Mouse (Mus musculus) forebrain, embryonic 14.5 days (tissue): ENCODE results near the gene Taf11. TPM values are rescaled to one million over a fixed set of nuclear protein-coding genes. Genes with fewer than 3 reads are reported as not detected.

ENCODE experiments used
- ATAC-seq: fragments of 200-750 bp; cut with Nextera tagmentation; 2 replicates; pipeline ENCODE4 v1.8.0; 2017; ENCODE audit warnings: mild to moderate bottlenecking, moderate library complexity
- DNase-seq: peaks from one replicate; pipeline ENCODE4 v3.0.0-alpha.2; 2015; ENCODE audit warnings: low spot score
- H3K27ac ChIP-seq: fragments of 300-500 bp; sonication (generic); 2 replicates; pipeline ENCODE4 v1.5.1; 2014; ENCODE audit warnings: low read depth, mild to moderate bottlenecking, control low read depth, low read length, moderate library complexity
- H3K27me3 ChIP-seq: fragments of 300-500 bp; sonication (generic); replicated peaks from 2 replicates; pipeline ENCODE4 v1.6.1; 2014; ENCODE audit warnings: low read length, control low read depth, mixed read lengths; ENCODE audit not compliant: control insufficient read depth, insufficient read depth
- H3K36me3 ChIP-seq: fragments of 300-500 bp; sonication (generic); 2 replicates; pipeline ENCODE4 v1.6.1; 2014; ENCODE audit warnings: low read length, control low read depth; ENCODE audit not compliant: control insufficient read depth, insufficient read depth
- H3K4me1 ChIP-seq: fragments of 300-500 bp; sonication (generic); 2 replicates; pipeline ENCODE4 v1.6.1; 2014; ENCODE audit warnings: antibody characterized with exemption, low read length, control low read depth; ENCODE audit not compliant: control insufficient read depth, insufficient read depth
- H3K4me2 ChIP-seq: fragments of 300-500 bp; sonication (generic); 2 replicates; pipeline ENCODE4 v1.6.1; 2014; ENCODE audit warnings: mild to moderate bottlenecking, control low read depth, low read length
- H3K4me3 ChIP-seq: fragments of 300-500 bp; sonication (generic); 2 replicates; pipeline ENCODE4 v1.5.1; 2014; ENCODE audit warnings: low read depth, low read length, control low read depth
- H3K9ac ChIP-seq: fragments of 300-500 bp; sonication (generic); 2 replicates; pipeline ENCODE4 v1.6.1; 2014; ENCODE audit warnings: mild to moderate bottlenecking, low read length, control low read depth, moderate library complexity
- H3K9me3 ChIP-seq: fragments of 300-500 bp; sonication (generic); replicated peaks from 2 replicates; pipeline ENCODE4 v1.6.1; 2016; ENCODE audit warnings: low read length, control low read depth, mixed read lengths; ENCODE audit not compliant: control insufficient read depth
- WGBS: fragments of 180-500 bp; shearing (Covaris S2); extraction: QIAGEN DNeasy Blood & Tissue Kit; methylation state at CpG from one replicate; pipeline ENCODE4 v1.1.7; 2014; 5-methylcytosine and 5-hydroxymethylcytosine counted together
- polyA plus RNA-seq: library from polyadenylated mRNA; unstranded; fragments of >200 nt; fragmentation: Nextera tagmentation; extraction: Ambion mirVana; gene quantifications from 2 replicates; pipeline ENCODE4 v1.2.1, GENCODE M21; 2014

Gene Taf11
- polyA plus RNA-seq, 1 experiment from 2014 or later, result 65.2 TPM

GRCm38 (mm10) chr17:27908888-27909621 lies 589 bp downstream of the Taf11 start, which contains the start of gene Anks1:
Anks1 (plus strand) TSS chr17:27909306.
- H3K27me3 ChIP-seq, result no peaks in the 10 kb centered on the region
- DNase-seq (peak; percentile 88), ATAC-seq (peak; percentile 84)
- H3K27ac ChIP-seq, result peak within 1 kb of the TSS; percentile 88
- peak within 1 kb of the TSS; percentile 94 for H3K4me3 ChIP-seq
- no peaks in the 10 kb centered on the region for H3K9me3 ChIP-seq
- WGBS, result under 1% methylated on average over 63 of the region's 78 CpGs
- peak within 1 kb of the TSS; percentile 89 for H3K9ac ChIP-seq
- peaks cover 23% of the 10 kb centered on the region for H3K4me1 ChIP-seq
- peak within 1 kb of the TSS; percentile 92 for H3K4me2 ChIP-seq
- H3K36me3 ChIP-seq, result peaks cover 9% of the 10 kb centered on the region

GRCm38 (mm10) chr17:27908206-27908887 lies 1.3 kb downstream of the Taf11 start:
- peaks cover 23% of the 10 kb centered on the region for H3K4me1 ChIP-seq
- H3K27ac ChIP-seq, result peak overlapping the region; percentile 88
- H3K9ac ChIP-seq, result peak overlapping the region; percentile 89
- WGBS, result under 1% methylated on average over 12 of the region's 12 CpGs
- H3K36me3 ChIP-seq, result peaks cover 15% of the 10 kb centered on the region
- ATAC-seq (no peak; the same call in 1 of the 2 replicates), DNase-seq (no peak)
- H3K9me3 ChIP-seq, result no peaks in the 10 kb centered on the region
- H3K4me2 ChIP-seq, result peak overlapping the region; percentile 92
- peak overlapping the region; percentile 94 for H3K4me3 ChIP-seq
- no peaks in the 10 kb centered on the region for H3K27me3 ChIP-seq

DNA sequence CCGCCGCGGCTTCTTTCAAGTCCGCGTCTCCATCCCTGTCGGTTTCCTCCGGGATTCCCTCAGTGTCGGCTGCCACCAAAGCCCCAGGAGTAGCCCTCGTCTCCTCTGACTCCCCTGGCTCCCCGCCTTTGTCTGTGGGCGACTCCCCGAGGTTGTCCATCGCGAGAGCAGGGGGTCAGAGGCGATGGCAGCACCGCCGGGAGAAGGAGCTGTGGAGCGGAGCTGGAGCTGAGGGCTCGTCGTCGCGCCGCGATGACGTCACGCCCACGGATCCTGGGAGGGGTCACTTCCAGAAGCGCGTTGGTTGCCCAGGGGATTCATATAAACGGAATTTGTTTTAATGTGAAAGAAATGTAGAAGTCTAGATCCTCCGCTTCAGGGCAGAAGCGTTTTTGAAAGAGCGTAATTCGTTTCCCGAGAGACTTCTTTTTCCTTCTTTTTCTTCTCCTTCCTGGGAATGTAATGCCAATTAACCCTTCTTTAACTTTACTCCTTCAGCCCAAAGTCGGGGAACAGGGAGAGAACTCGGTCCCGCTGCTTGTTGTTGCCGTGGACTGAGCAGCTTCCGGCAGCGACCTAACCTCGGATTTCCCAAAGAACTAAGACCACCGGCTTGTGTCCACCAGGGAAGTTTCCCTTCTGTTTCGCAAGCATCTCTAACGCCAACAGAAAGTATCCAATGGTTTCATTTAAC lies 2.0 kb downstream of the Taf11 start:
- Histone ChIP-seq H3K27ac (peak overlapping the region; percentile 15; the same call in 1 of the 2 replicates), H3K4me3 (peak overlapping the region; percentile 94), H3K36me3 (peaks cover 22% of the 10 kb centered on the region), H3K4me1 (peaks cover 23% of the 10 kb centered on the region), H3K4me2 (peak overlapping the region; percentile 92), H3K9me3 (no peaks in the 10 kb centered on the region), H3K27me3 (no peaks in the 10 kb centered on the region), H3K9ac (peak overlapping the region; percentile 89)
- DNase-seq, result peak; percentile 94
- WGBS, result under 1% methylated on average over 45 of the region's 45 CpGs
- peak; percentile 49 for ATAC-seq

GRCm38 (mm10) chr17:27886499-27887210 lies 23.0 kb downstream of the Taf11 start:
- no peaks in the 10 kb centered on the region for H3K4me1 ChIP-seq
- 85% methylated on average over 19 of the region's 19 CpGs for WGBS
- no peaks in the 10 kb centered on the region for H3K27me3 ChIP-seq
- no peak overlapping the region for H3K9ac ChIP-seq
- no peak overlapping the region for H3K4me2 ChIP-seq
- ATAC-seq (no peak), DNase-seq (no peak)
- no peak overlapping the region for H3K27ac ChIP-seq
- no peak overlapping the region for H3K4me3 ChIP-seq
- no peaks in the 10 kb centered on the region for H3K9me3 ChIP-seq
- peaks cover 61% of the 10 kb centered on the region for H3K36me3 ChIP-seq

GRCm38 (mm10) chr17:27883994-27884393 lies 25.6 kb downstream of the Taf11 start:
- no peak for DNase-seq
- 92% methylated on average over 6 of the region's 6 CpGs for WGBS
- Histone ChIP-seq H3K36me3 (peaks cover 73% of the 10 kb centered on the region), H3K27ac (no peak overlapping the region), H3K4me3 (no peak overlapping the region), H3K4me1 (no peaks in the 10 kb centered on the region), H3K4me2 (no peak overlapping the region), H3K27me3 (no peaks in the 10 kb centered on the region), H3K9me3 (no peaks in the 10 kb centered on the region), H3K9ac (no peak overlapping the region)
- ATAC-seq, result no peak

DNA sequence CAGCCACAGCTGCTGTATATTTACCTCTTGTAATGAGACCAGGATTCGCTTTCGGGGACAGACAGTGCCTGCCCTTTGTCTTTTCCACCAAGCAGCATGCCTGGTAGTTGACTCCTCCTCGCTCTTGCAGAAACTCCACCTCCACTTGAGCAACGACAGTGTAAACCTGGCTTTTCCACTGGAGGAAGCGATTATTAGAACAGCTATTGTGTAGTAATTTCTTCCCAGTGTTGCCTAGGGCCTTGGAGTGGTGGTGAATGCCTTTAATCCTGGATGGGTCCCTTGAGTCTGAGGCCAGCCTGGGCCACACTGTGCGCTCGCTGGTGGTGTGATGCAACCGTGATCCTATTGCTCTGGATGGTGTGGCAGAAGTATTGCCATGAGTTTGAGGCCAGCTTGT lies 26.5 kb downstream of the Taf11 start:
- 90% methylated on average over 8 of the region's 8 CpGs for WGBS
- Histone ChIP-seq H3K9ac (no peak overlapping the region), H3K27me3 (no peaks in the 10 kb centered on the region), H3K4me1 (no peaks in the 10 kb centered on the region), H3K27ac (no peak overlapping the region), H3K9me3 (no peaks in the 10 kb centered on the region), H3K4me3 (no peak overlapping the region), H3K36me3 (peaks cover 72% of the 10 kb centered on the region), H3K4me2 (no peak overlapping the region)
- ATAC-seq (no peak), DNase-seq (no peak)

GRCm38 (mm10) chr17:27881518-27881917 lies 28.1 kb downstream of the Taf11 start:
- Histone ChIP-seq H3K4me2 (no peak overlapping the region), H3K36me3 (peaks cover 58% of the 10 kb centered on the region), H3K4me1 (no peaks in the 10 kb centered on the region), H3K9me3 (no peaks in the 10 kb centered on the region), H3K27ac (no peak overlapping the region), H3K4me3 (no peak overlapping the region), H3K9ac (no peak overlapping the region), H3K27me3 (no peaks in the 10 kb centered on the region)
- DNase-seq, result no peak
- no peak for ATAC-seq
- WGBS, result 72% methylated on average over 11 of the region's 11 CpGs

DNA sequence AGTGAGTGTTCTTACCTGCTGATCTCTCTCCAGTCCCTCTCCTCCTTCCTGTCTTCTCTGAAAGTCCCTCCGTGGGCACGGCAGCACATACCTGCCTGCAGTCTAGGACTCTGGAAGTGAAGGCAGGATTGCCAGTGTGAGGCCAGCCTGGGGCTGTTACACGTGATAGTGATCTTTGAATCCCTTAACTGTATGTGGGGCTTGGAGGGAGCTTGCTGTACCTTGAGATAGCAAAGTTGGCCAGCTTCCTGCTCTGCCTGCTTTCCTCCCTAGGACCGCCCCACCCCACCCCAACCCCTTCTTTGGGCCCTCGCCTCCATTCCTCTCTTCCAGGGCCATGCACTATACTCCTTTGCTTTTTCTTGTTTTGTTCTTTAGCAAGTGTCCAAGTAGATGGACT lies 35.1 kb downstream of the Taf11 start:
- Histone ChIP-seq H3K4me2 (no peak overlapping the region), H3K27me3 (no peaks in the 10 kb centered on the region), H3K27ac (no peak overlapping the region), H3K36me3 (peaks cover 5% of the 10 kb centered on the region; the same call in 1 of the 2 replicates), H3K4me3 (no peak overlapping the region), H3K9ac (no peak overlapping the region), H3K4me1 (no peaks in the 10 kb centered on the region), H3K9me3 (no peaks in the 10 kb centered on the region)
- ATAC-seq, result no peak
- WGBS, result 81% methylated on average over 5 of the region's 5 CpGs
- DNase-seq, result no peak
